Mouse (Mus musculus) bone marrow macrophage, adult 2 months (primary cell): ENCODE data around the gene Adcyap1r1.

Source experiments
- CTCF ChIP-seq: IDR thresholded peaks from 2 replicates; pipeline ENCODE4 v1.5.1; 2012; ENCODE audit warnings: low read depth, mild to moderate bottlenecking, low read length, moderate library complexity
- POLR2A ChIP-seq: IDR thresholded peaks from 2 replicates; pipeline ENCODE4 v1.6.1; 2012; ENCODE audit warnings: mild to moderate bottlenecking, low read depth, low read length, borderline replicate concordance

DNA sequence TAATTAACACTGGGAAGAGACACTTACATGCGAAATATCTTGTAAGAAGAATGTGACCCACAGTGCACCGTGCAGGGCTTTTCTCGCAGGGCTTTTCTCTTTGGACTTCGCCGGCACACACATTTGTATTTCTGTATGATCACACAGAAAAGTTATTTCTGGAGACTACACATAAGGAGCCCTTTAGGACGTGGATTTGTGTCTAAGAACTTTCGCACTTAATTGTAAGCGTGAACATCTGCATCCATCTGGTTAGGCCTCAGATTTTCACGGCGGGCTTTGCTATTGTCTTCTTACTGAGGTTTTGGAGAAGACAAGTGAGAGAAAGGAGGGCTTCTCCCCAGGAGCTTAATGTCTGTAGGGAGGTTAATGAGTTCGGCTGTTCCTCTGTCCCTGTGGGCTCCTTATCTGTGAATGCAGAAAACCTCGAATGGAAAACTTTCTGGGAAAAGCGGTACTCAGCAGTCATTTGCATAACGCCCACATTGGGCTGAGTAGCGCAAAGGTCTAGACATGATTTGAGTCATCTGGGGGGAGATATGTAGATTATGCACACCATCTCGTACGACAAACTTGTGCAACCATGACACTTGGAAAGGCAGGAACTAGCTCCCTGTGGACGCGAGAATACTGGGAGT is 60.4 kb downstream of the Adcyap1r1 start:
- TF ChIP-seq CTCF = no peak
- TF ChIP-seq POLR2A = no peak
